Mouse (Mus musculus): ENCODE measurements at regions not wholly inside any gene's neighbourhood (a gene's known extent, or its start where the extent isn't known, plus 50 kb on each side); places are given as distances from the start of the nearest gene placed in this dataset.

- H3K27me3 ChIP-seq (ENCODE audit: insufficient read depth, low read length): no peaks in the 10 kb centered on the region
- TF ChIP-seq POLR2AphosphoS5 (IDR thresholded peaks at IDR 0.05; ENCODE audit: insufficient replicate concordance, low read depth, low read length) (no peak), TAL1 (conservative IDR thresholded peaks at IDR 0.05; ENCODE audit: low read depth, low read length) (no peak), GATA2 (IDR thresholded peaks at IDR 0.05; ENCODE audit: borderline replicate concordance, low read depth, low read length) (no peak), GATA1 (IDR thresholded peaks at IDR 0.05; ENCODE audit: borderline replicate concordance, low read length) (no peak), CTCF (IDR thresholded peaks at IDR 0.05; ENCODE audit: low read depth, low read length) (no peak)
- no peak overlapping the region for H3K4me3 ChIP-seq (ENCODE audit: low read depth, low read length)
- H3K9me3 ChIP-seq (replicated peaks): no peaks in the 10 kb centered on the region
- ATAC-seq (ENCODE audit: extremely low read depth, insufficient number of reproducible peaks, low FRiP score, poor library complexity, severe bottlenecking) (no peak), DNase-seq (ENCODE audit: low spot score) (no peak)
- no peaks in the 10 kb centered on the region for H3K36me3 ChIP-seq (replicated peaks)
- H3K4me1 ChIP-seq (ENCODE audit: insufficient read depth, low read depth, low read length): no peaks in the 10 kb centered on the region
Measured at GRCm38 (mm10) chr3:102354771-102355170, 114.9 kb upstream of the Ngf start.

GRCm38 (mm10) chr3:102353277-102353900 lies 116.3 kb upstream of the Ngf start:
- Histone ChIP-seq H3K9me3 (replicated peaks) (no peaks in the 10 kb centered on the region), H3K4me3 (ENCODE audit: low read depth, low read length) (no peak overlapping the region), H3K36me3 (replicated peaks) (no peaks in the 10 kb centered on the region), H3K4me1 (ENCODE audit: insufficient read depth, low read depth, low read length) (no peaks in the 10 kb centered on the region), H3K27me3 (ENCODE audit: insufficient read depth, low read length) (no peaks in the 10 kb centered on the region)
- DNase-seq (ENCODE audit: low spot score) (no peak), ATAC-seq (ENCODE audit: extremely low read depth, insufficient number of reproducible peaks, low FRiP score, poor library complexity, severe bottlenecking) (no peak)
- TF ChIP-seq TAL1 (conservative IDR thresholded peaks at IDR 0.05; ENCODE audit: low read depth, low read length) (no peak), POLR2AphosphoS5 (IDR thresholded peaks at IDR 0.05; ENCODE audit: insufficient replicate concordance, low read depth, low read length) (no peak), GATA2 (IDR thresholded peaks at IDR 0.05; ENCODE audit: borderline replicate concordance, low read depth, low read length) (no peak), GATA1 (IDR thresholded peaks at IDR 0.05; ENCODE audit: borderline replicate concordance, low read length) (no peak), CTCF (IDR thresholded peaks at IDR 0.05; ENCODE audit: low read depth, low read length) (no peak)

- TF ChIP-seq GATA1 (IDR thresholded peaks at IDR 0.05; ENCODE audit: borderline replicate concordance, low read length) (no peak), CTCF (IDR thresholded peaks at IDR 0.05; ENCODE audit: low read depth, low read length) (no peak), GATA2 (IDR thresholded peaks at IDR 0.05; ENCODE audit: borderline replicate concordance, low read depth, low read length) (no peak), POLR2AphosphoS5 (IDR thresholded peaks at IDR 0.05; ENCODE audit: insufficient replicate concordance, low read depth, low read length) (no peak)
Measured at GRCm38 (mm10) chr3:102346077-102346476, 123.6 kb upstream of the Ngf start.

GRCm38 (mm10) chr3:102345291-102345690 lies 124.4 kb upstream of the Ngf start:
- no peak for TF ChIP-seq CTCF (IDR thresholded peaks at IDR 0.05; ENCODE audit: low read depth, low read length)
- no peak for TF ChIP-seq GATA2 (IDR thresholded peaks at IDR 0.05; ENCODE audit: borderline replicate concordance, low read depth, low read length)
- no peak for TF ChIP-seq POLR2AphosphoS5 (IDR thresholded peaks at IDR 0.05; ENCODE audit: insufficient replicate concordance, low read depth, low read length)
- no peak for TF ChIP-seq TAL1 (conservative IDR thresholded peaks at IDR 0.05; ENCODE audit: low read depth, low read length)
- TF ChIP-seq GATA1 (IDR thresholded peaks at IDR 0.05; ENCODE audit: borderline replicate concordance, low read length): no peak
- ATAC-seq (ENCODE audit: extremely low read depth, insufficient number of reproducible peaks, low FRiP score, poor library complexity, severe bottlenecking): no peak
- Histone ChIP-seq H3K9me3 (replicated peaks) (no peaks in the 10 kb centered on the region), H3K4me1 (ENCODE audit: insufficient read depth, low read depth, low read length) (no peaks in the 10 kb centered on the region), H3K36me3 (replicated peaks) (no peaks in the 10 kb centered on the region), H3K4me3 (ENCODE audit: low read depth, low read length) (no peak overlapping the region), H3K27me3 (ENCODE audit: insufficient read depth, low read length) (no peaks in the 10 kb centered on the region)
- DNase-seq (ENCODE audit: low spot score): no peak

More at GRCm38 (mm10) chr3:102346077-102346476, 123.6 kb upstream of the Ngf start:
- Histone ChIP-seq H3K9me3 (replicated peaks) (no peaks in the 10 kb centered on the region), H3K36me3 (replicated peaks) (no peaks in the 10 kb centered on the region), H3K4me3 (ENCODE audit: low read depth, low read length) (no peak overlapping the region), H3K27me3 (ENCODE audit: insufficient read depth, low read length) (no peaks in the 10 kb centered on the region), H3K4me1 (ENCODE audit: insufficient read depth, low read depth, low read length) (no peaks in the 10 kb centered on the region)
- DNase-seq (ENCODE audit: low spot score) (no peak), ATAC-seq (ENCODE audit: extremely low read depth, insufficient number of reproducible peaks, low FRiP score, poor library complexity, severe bottlenecking) (no peak)

- ATAC-seq (ENCODE audit: extremely low read depth, insufficient number of reproducible peaks, low FRiP score, poor library complexity, severe bottlenecking): no peak
- Histone ChIP-seq H3K9me3 (replicated peaks) (no peaks in the 10 kb centered on the region), H3K27me3 (ENCODE audit: insufficient read depth, low read length) (no peaks in the 10 kb centered on the region), H3K4me1 (ENCODE audit: insufficient read depth, low read depth, low read length) (no peaks in the 10 kb centered on the region), H3K36me3 (replicated peaks) (no peaks in the 10 kb centered on the region), H3K4me3 (ENCODE audit: low read depth, low read length) (no peak overlapping the region)
- no peak for DNase-seq (ENCODE audit: low spot score)
- TF ChIP-seq GATA1 (IDR thresholded peaks at IDR 0.05; ENCODE audit: borderline replicate concordance, low read length): no peak
- no peak for TF ChIP-seq POLR2AphosphoS5 (IDR thresholded peaks at IDR 0.05; ENCODE audit: insufficient replicate concordance, low read depth, low read length)
- TF ChIP-seq CTCF (IDR thresholded peaks at IDR 0.05; ENCODE audit: low read depth, low read length): no peak
- no peak for TF ChIP-seq TAL1 (conservative IDR thresholded peaks at IDR 0.05; ENCODE audit: low read depth, low read length)
- no peak for TF ChIP-seq GATA2 (IDR thresholded peaks at IDR 0.05; ENCODE audit: borderline replicate concordance, low read depth, low read length)
Measured at GRCm38 (mm10) chr3:102340731-102341130, 129.0 kb upstream of the Ngf start.

GRCm38 (mm10) chr3:102337881-102338280 lies 131.8 kb upstream of the Ngf start:
- DNase-seq (ENCODE audit: low spot score): no peak
- Histone ChIP-seq H3K9me3 (replicated peaks) (no peaks in the 10 kb centered on the region), H3K27me3 (ENCODE audit: insufficient read depth, low read length) (no peaks in the 10 kb centered on the region), H3K36me3 (replicated peaks) (no peaks in the 10 kb centered on the region), H3K4me3 (ENCODE audit: low read depth, low read length) (no peak overlapping the region), H3K4me1 (ENCODE audit: insufficient read depth, low read depth, low read length) (no peaks in the 10 kb centered on the region)
- ATAC-seq (ENCODE audit: extremely low read depth, insufficient number of reproducible peaks, low FRiP score, poor library complexity, severe bottlenecking): no peak
- TF ChIP-seq CTCF (IDR thresholded peaks at IDR 0.05; ENCODE audit: low read depth, low read length) (no peak), POLR2AphosphoS5 (IDR thresholded peaks at IDR 0.05; ENCODE audit: insufficient replicate concordance, low read depth, low read length) (no peak), GATA1 (IDR thresholded peaks at IDR 0.05; ENCODE audit: borderline replicate concordance, low read length) (no peak), TAL1 (conservative IDR thresholded peaks at IDR 0.05; ENCODE audit: low read depth, low read length) (no peak), GATA2 (IDR thresholded peaks at IDR 0.05; ENCODE audit: borderline replicate concordance, low read depth, low read length) (no peak)
